11 mouse cellular contexts compared by ENCODE assay signal in genomic region chr5:31053728-31054127, GRCm38 (mm10). TPM values are rescaled to one million over a fixed set of nuclear protein-coding genes. Genes with fewer than 3 reads are reported as not detected.
DNase-seq lines count a peak whose midpoint lies in the region; ATAC-seq and TF ChIP-seq lines count a peak whose summit lies in the region.
"Not testable (repeated sequence)": the region's sequence is repeated elsewhere in the genome, so short reads cannot be mapped to it uniquely, and the experiment has no call there.
"Had no signal": no experiment of that assay in that cellular context is flagged by ENCODE, and none has a peak within 500 bp of the region (broad histone marks: within the 10 kb centered on the region; RNA-seq: fewer than 3 reads in every experiment).

No protein-coding gene starts in this region.

- peak overlapping the region; percentile 57; the same call in 1 of the 2 replicates for H3K4me2 ChIP-seq in CH12.LX (ENCODE audit: insufficient read depth, low read depth, poor library complexity, severe bottlenecking)
- peak overlapping the region; percentile 93 for H3K4me2 ChIP-seq in forebrain, embryonic 15.5 days (replicated peaks)
- peak overlapping the region; percentile 98 for H3K4me2 ChIP-seq in intestine, postnatal 0 days (replicated peaks; ENCODE audit: low read depth)
- peak overlapping the region; percentile 82 for H3K4me2 ChIP-seq in limb, embryonic 15.5 days
- peak overlapping the region; percentile 94 for H3K4me2 ChIP-seq in neural tube, embryonic 12.5 days (replicated peaks)

- WGBS in embryonic facial prominence, embryonic 10.5 days = 57% methylated on average over 4 of the region's 4 CpGs
- 50% methylated on average over 4 of the region's 4 CpGs for WGBS in forebrain, embryonic 15.5 days
- 64% methylated on average over 4 of the region's 4 CpGs for WGBS in hindbrain, embryonic 10.5 days
- 68% methylated on average over 4 of the region's 4 CpGs for WGBS in intestine, postnatal 0 days
- WGBS in limb, embryonic 15.5 days = 61% methylated on average over 4 of the region's 4 CpGs
- WGBS in macrophage (ENCODE audit: missing documents) = 87% methylated on average over 3 of the region's 4 CpGs
- 60% methylated on average over 4 of the region's 4 CpGs for WGBS in neural tube, embryonic 12.5 days

- DNase-seq in CH12.LX (ENCODE audit: extremely low read depth); embryonic facial prominence, embryonic 10.5 days (ENCODE audit: low spot score); hindbrain, embryonic 10.5 days (ENCODE audit: low spot score): not testable (repeated sequence)

- H3K4me3 ChIP-seq in CH12.LX (replicated peaks in 1 of 3; ENCODE audit: low read depth in 2 of 3, low read length in 2 of 3, poor library complexity in 1 of 3) (peak overlapping the region in 2 of 3 experiments; percentile 82 to 86), macrophage (ENCODE audit: inconsistent target) (peak overlapping the region; percentile 39; the same call in 1 of the 2 replicates)
- H3K4me3 ChIP-seq in embryonic facial prominence, embryonic 10.5 days = peak overlapping the region; percentile 76
- peak overlapping the region; percentile 77 for H3K4me3 ChIP-seq in forebrain, embryonic 15.5 days
- peak overlapping the region; percentile 66 for H3K4me3 ChIP-seq in hindbrain, embryonic 10.5 days
- not testable (repeated sequence) for H3K4me3 ChIP-seq in intestine, postnatal 0 days (ENCODE audit: low read depth, low read length)
- peak overlapping the region; percentile 70 for H3K4me3 ChIP-seq in limb, embryonic 15.5 days
- peak overlapping the region; percentile 61 for H3K4me3 ChIP-seq in neural tube, embryonic 12.5 days

- not testable (repeated sequence) for H3K27ac ChIP-seq in CH12.LX (ENCODE audit: insufficient read depth, low read depth); intestine, postnatal 0 days (ENCODE audit: low read depth, low read length); macrophage; neural tube, embryonic 12.5 days
- H3K27ac ChIP-seq in embryonic facial prominence, embryonic 10.5 days (replicated peaks) = peak overlapping the region; percentile 94
- peak overlapping the region; percentile 52 for H3K27ac ChIP-seq in forebrain, embryonic 15.5 days (replicated peaks)
- peak overlapping the region; percentile 94 for H3K27ac ChIP-seq in hindbrain, embryonic 10.5 days
- peak overlapping the region; percentile 88 for H3K27ac ChIP-seq in limb, embryonic 15.5 days

- H3K79me2 ChIP-seq in CH12.LX (replicated peaks; ENCODE audit: control insufficient read depth, extremely low read depth, insufficient read depth, poor library complexity, severe bottlenecking) = peaks cover 24% of the 10 kb centered on the region
- H3K79me2 ChIP-seq in macrophage (ENCODE audit: inconsistent target) = not testable (repeated sequence)

- H3K9me3 ChIP-seq in CH12.LX (replicated peaks; ENCODE audit: low read length); embryonic facial prominence, embryonic 10.5 days; forebrain, embryonic 15.5 days; hindbrain, embryonic 10.5 days; intestine, postnatal 0 days (ENCODE audit: control insufficient read depth); limb, embryonic 15.5 days; neural tube, embryonic 12.5 days: not testable (repeated sequence)

- peaks cover 17 to 37% of the 10 kb centered on the region in 2 experiments for H3K36me3 ChIP-seq in CH12.LX (replicated peaks in 1 of 2; ENCODE audit: control insufficient read depth in 1 of 2, insufficient read depth in 1 of 2, low read length in 1 of 2)
- H3K36me3 ChIP-seq in embryonic facial prominence, embryonic 10.5 days (replicated peaks) = peaks cover 23% of the 10 kb centered on the region
- H3K36me3 ChIP-seq in forebrain, embryonic 15.5 days; intestine, postnatal 0 days (ENCODE audit: control insufficient read depth, insufficient read depth); macrophage (ENCODE audit: inconsistent target): not testable (repeated sequence)
- H3K36me3 ChIP-seq in hindbrain, embryonic 10.5 days = peaks cover 29% of the 10 kb centered on the region
- peaks cover 23% of the 10 kb centered on the region for H3K36me3 ChIP-seq in limb, embryonic 15.5 days
- peaks cover 10% of the 10 kb centered on the region for H3K36me3 ChIP-seq in neural tube, embryonic 12.5 days

- in situ Hi-C loops in CH12.LX (cut with MboI; ENCODE audit: low pct_ligation_motif_present, low pct_unique_long_range_greater_than_20kb, low sequenced_read_pairs) = not testable (repeated sequence)

- not testable (repeated sequence) for TF ChIP-seq POLR2A in CH12.LX (IDR thresholded peaks at IDR 0.05; ENCODE audit: low read depth, low read length)

- dilution Hi-C loops in CH12.LX (cut with MboI; ENCODE audit: extremely low pct_ligation_motif_present, extremely low pct_unique_long_range_greater_than_20kb, low sequenced_read_pairs) = not testable (repeated sequence)

- H3K4me1 ChIP-seq in CH12.LX (ENCODE audit: control insufficient read depth in 1 of 2, insufficient read depth in 2 of 2) = peaks cover 3 to 35% of the 10 kb centered on the region in 2 experiments; a peak in 2 of 4 replicates
- peaks cover 29% of the 10 kb centered on the region for H3K4me1 ChIP-seq in embryonic facial prominence, embryonic 10.5 days
- peaks cover 22% of the 10 kb centered on the region for H3K4me1 ChIP-seq in forebrain, embryonic 15.5 days
- peaks cover 24% of the 10 kb centered on the region for H3K4me1 ChIP-seq in hindbrain, embryonic 10.5 days (replicated peaks)
- H3K4me1 ChIP-seq in intestine, postnatal 0 days (replicated peaks; ENCODE audit: control insufficient read depth, insufficient read depth, low read length) = not testable (repeated sequence)
- peaks cover 19% of the 10 kb centered on the region for H3K4me1 ChIP-seq in limb, embryonic 15.5 days
- peaks cover 15% of the 10 kb centered on the region for H3K4me1 ChIP-seq in neural tube, embryonic 12.5 days

- H3K9ac ChIP-seq in CH12.LX (ENCODE audit: insufficient read depth, low read depth) = peak overlapping the region; percentile 52; the same call in 1 of the 2 replicates
- peak overlapping the region; percentile 69 for H3K9ac ChIP-seq in forebrain, embryonic 15.5 days (replicated peaks)
- not testable (repeated sequence) for H3K9ac ChIP-seq in intestine, postnatal 0 days (ENCODE audit: low read depth, low read length)
- H3K9ac ChIP-seq in limb, embryonic 15.5 days = 0 out of 2 replicates have a peak overlapping the region, but pooled peaks have one; percentile 31
- 0 out of 2 replicates have a peak overlapping the region, but pooled peaks have one; percentile 73 for H3K9ac ChIP-seq in neural tube, embryonic 12.5 days

- not testable (repeated sequence) for TF ChIP-seq RAD21 in CH12.LX (IDR thresholded peaks at IDR 0.05; ENCODE audit: low read depth, low read length)

- not testable (repeated sequence) for TF ChIP-seq CTCF in CH12.LX (conservative IDR thresholded peaks at IDR 0.05 in 1 of 2, IDR thresholded peaks at IDR 0.05 in 1 of 2; ENCODE audit: low read depth in 2 of 2, low read length in 2 of 2); intestine, postnatal 0 days (IDR thresholded peaks at IDR 0.05; ENCODE audit: low read depth)

- not testable (repeated sequence) for H3K27me3 ChIP-seq in CH12.LX (replicated peaks); embryonic facial prominence, embryonic 10.5 days (replicated peaks; ENCODE audit: low read depth, poor library complexity, severe bottlenecking); forebrain, embryonic 15.5 days; hindbrain, embryonic 10.5 days (ENCODE audit: insufficient read depth, poor library complexity, severe bottlenecking); intestine, postnatal 0 days (replicated peaks; ENCODE audit: control insufficient read depth, insufficient read depth, low read length); limb, embryonic 15.5 days; neural tube, embryonic 12.5 days (replicated peaks)

- not testable (repeated sequence) for ATAC-seq in forebrain, embryonic 15.5 days (replicated peaks); intestine, postnatal 0 days; limb, embryonic 15.5 days (ENCODE audit: insufficient number of reproducible peaks, low FRiP score, low TSS enrichment, low read depth); neural tube, embryonic 12.5 days (ENCODE audit: low FRiP score, low read depth)

- not testable (repeated sequence) for TF ChIP-seq EP300 in CH12.LX (IDR thresholded peaks at IDR 0.05; ENCODE audit: low read length)

RNA-seq across cellular contexts. Expression of gene Cad, which starts 0.9 kb away (rescaled TPM):
- total RNA-seq in CH12.LX (2012; rRNA removed) (106 and 135 TPM in 2 replicates), CH12.LX (2014; rRNA removed) (43.1 and 44.3 TPM in 2 replicates)
- polyA plus RNA-seq in CH12.LX (2012; ENCODE audit: insufficient read length, low read depth) (108 and 123 TPM in 2 replicates), macrophage (2018) (5.8 to 16.7 TPM (median 7.3 TPM) in 3 replicates)
- 64.6 and 71.3 TPM in 2 replicates for polyA plus RNA-seq in embryonic facial prominence, embryonic 10.5 days (2016; fragmentation: Nextera tagmentation; extraction: Ambion mirVana)
- polyA plus RNA-seq in forebrain, embryonic 15.5 days (2015; fragmentation: Nextera tagmentation; extraction: Ambion mirVana) = 17.6 and 19.8 TPM in 2 replicates
- polyA plus RNA-seq in hindbrain, embryonic 10.5 days (2016; fragmentation: Nextera tagmentation; extraction: Ambion mirVana) = 43.5 and 55.9 TPM in 2 replicates
- polyA plus RNA-seq in intestine, postnatal 0 days (2015; fragmentation: Nextera tagmentation; extraction: Ambion mirVana) = 3.2 and 3.7 TPM in 2 replicates
- 25.1 and 26.3 TPM in 2 replicates for polyA plus RNA-seq in limb, embryonic 15.5 days (2015; fragmentation: Nextera tagmentation; extraction: Ambion mirVana)
- 10 to 100 TPM in 13 of 26 experiments, 1 to 10 TPM in 13; 1.9 to 31.6 (median 10.1) TPM for total RNA-seq in macrophage (2018; cell fraction: chromatin; rRNA removed)
- 10 to 100 TPM in 2 of 26 experiments, 1 to 10 TPM in 24; 1.6 to 11.9 (median 5.2) TPM for total RNA-seq in macrophage (2018; cell fraction: cytosol; rRNA removed)
- total RNA-seq in macrophage (2018; cell fraction: nucleus; rRNA removed) = 10 to 100 TPM in 12 of 26 experiments, 1 to 10 TPM in 14; 3.6 to 27.7 (median 9.4) TPM
- polyA plus RNA-seq in neural tube, embryonic 12.5 days (2016; fragmentation: Nextera tagmentation; extraction: Ambion mirVana) = 24.2 and 30.1 TPM in 2 replicates

RNA-seq across cellular contexts. Expression of gene Slc5a6, which starts 5.0 kb away (rescaled TPM):
- 10.9 and 15.4 TPM in 2 replicates for total RNA-seq in CH12.LX (2012; rRNA removed)
- 8.9 and 9.0 TPM in 2 replicates for total RNA-seq in CH12.LX (2014; rRNA removed)
- 17.1 and 18.6 TPM in 2 replicates for polyA plus RNA-seq in CH12.LX (2012; ENCODE audit: insufficient read length, low read depth)
- 9.9 and 12.2 TPM in 2 replicates for polyA plus RNA-seq in embryonic facial prominence, embryonic 10.5 days (2016; fragmentation: Nextera tagmentation; extraction: Ambion mirVana)
- 13.6 and 16.0 TPM in 2 replicates for polyA plus RNA-seq in forebrain, embryonic 15.5 days (2015; fragmentation: Nextera tagmentation; extraction: Ambion mirVana)
- polyA plus RNA-seq in hindbrain, embryonic 10.5 days (2016; fragmentation: Nextera tagmentation; extraction: Ambion mirVana) = 8.1 and 10.1 TPM in 2 replicates
- 18.0 and 20.0 TPM in 2 replicates for polyA plus RNA-seq in intestine, postnatal 0 days (2015; fragmentation: Nextera tagmentation; extraction: Ambion mirVana)
- 10.9 and 14.6 TPM in 2 replicates for polyA plus RNA-seq in limb, embryonic 15.5 days (2015; fragmentation: Nextera tagmentation; extraction: Ambion mirVana)
- total RNA-seq in macrophage (2018; cell fraction: chromatin; rRNA removed) = 1 to 10 TPM in 21 of 26 experiments, under 1 TPM in 5; 0.45 to 7.2 (median 2.7) TPM
- 1 to 10 TPM; 2.3 to 6.5 (median 3.8) TPM for total RNA-seq in macrophage (2018; cell fraction: cytosol; rRNA removed)
- total RNA-seq in macrophage (2018; cell fraction: nucleus; rRNA removed) = 10 to 100 TPM in 2 of 26 experiments, 1 to 10 TPM in 24; 1.0 to 11.3 (median 4.0) TPM
- 3.3 to 6.2 TPM (median 5.1 TPM) in 3 replicates for polyA plus RNA-seq in macrophage (2018)
- polyA plus RNA-seq in neural tube, embryonic 12.5 days (2016; fragmentation: Nextera tagmentation; extraction: Ambion mirVana) = 11.0 and 12.2 TPM in 2 replicates

RNA-seq across cellular contexts. Expression of gene Atraid, which starts 5.6 kb away (rescaled TPM):
- total RNA-seq in CH12.LX (2012; rRNA removed) (48.8 and 58.0 TPM in 2 replicates), CH12.LX (2014; rRNA removed) (88.7 TPM in 2 replicates)
- polyA plus RNA-seq in CH12.LX (2012; ENCODE audit: insufficient read length, low read depth) (52.7 and 60.1 TPM in 2 replicates), macrophage (2018) (73.4 to 150 TPM (median 103 TPM) in 3 replicates)
- 60.2 and 64.8 TPM in 2 replicates for polyA plus RNA-seq in embryonic facial prominence, embryonic 10.5 days (2016; fragmentation: Nextera tagmentation; extraction: Ambion mirVana)
- 144 and 153 TPM in 2 replicates for polyA plus RNA-seq in forebrain, embryonic 15.5 days (2015; fragmentation: Nextera tagmentation; extraction: Ambion mirVana)
- polyA plus RNA-seq in hindbrain, embryonic 10.5 days (2016; fragmentation: Nextera tagmentation; extraction: Ambion mirVana) = 86.2 and 110 TPM in 2 replicates
- polyA plus RNA-seq in intestine, postnatal 0 days (2015; fragmentation: Nextera tagmentation; extraction: Ambion mirVana) = 227 and 250 TPM in 2 replicates
- 179 and 184 TPM in 2 replicates for polyA plus RNA-seq in limb, embryonic 15.5 days (2015; fragmentation: Nextera tagmentation; extraction: Ambion mirVana)
- total RNA-seq in macrophage (2018; cell fraction: chromatin; rRNA removed) = 10 to 100 TPM in 25 of 26 experiments, 1 to 10 TPM in 1; 9.3 to 62.2 (median 25.8) TPM
- total RNA-seq in macrophage (2018; cell fraction: cytosol; rRNA removed) = 100 to 1,000 TPM in 9 of 26 experiments, 10 to 100 TPM in 17; 64.4 to 150 (median 82.1) TPM
- 100 to 1,000 TPM in 1 of 26 experiments, 10 to 100 TPM in 25; 23.1 to 106 (median 43.3) TPM for total RNA-seq in macrophage (2018; cell fraction: nucleus; rRNA removed)
- 119 and 125 TPM in 2 replicates for polyA plus RNA-seq in neural tube, embryonic 12.5 days (2016; fragmentation: Nextera tagmentation; extraction: Ambion mirVana)

RNA-seq across cellular contexts. Expression of gene Dnajc5g, which starts 52.4 kb away (rescaled TPM):
- not detected in 2 replicates for total RNA-seq in CH12.LX (2012; rRNA removed)
- not detected in 2 replicates for total RNA-seq in CH12.LX (2014; rRNA removed)
- polyA plus RNA-seq in CH12.LX (2012; ENCODE audit: insufficient read length, low read depth) = not detected in 2 replicates
- polyA plus RNA-seq in embryonic facial prominence, embryonic 10.5 days (2016; fragmentation: Nextera tagmentation; extraction: Ambion mirVana) = not detected in 2 replicates
- not detected in 2 replicates for polyA plus RNA-seq in forebrain, embryonic 15.5 days (2015; fragmentation: Nextera tagmentation; extraction: Ambion mirVana)
- not detected in 2 replicates for polyA plus RNA-seq in hindbrain, embryonic 10.5 days (2016; fragmentation: Nextera tagmentation; extraction: Ambion mirVana)
- polyA plus RNA-seq in intestine, postnatal 0 days (2015; fragmentation: Nextera tagmentation; extraction: Ambion mirVana) = not detected in 2 replicates
- polyA plus RNA-seq in limb, embryonic 15.5 days (2015; fragmentation: Nextera tagmentation; extraction: Ambion mirVana) = not detected in 2 replicates
- total RNA-seq in macrophage (2018; cell fraction: chromatin; rRNA removed) = not detected
- total RNA-seq in macrophage (2018; cell fraction: cytosol; rRNA removed) = not detected
- total RNA-seq in macrophage (2018; cell fraction: nucleus; rRNA removed) = not detected
- not detected in 3 replicates for polyA plus RNA-seq in macrophage (2018)
- not detected in 2 replicates for polyA plus RNA-seq in neural tube, embryonic 12.5 days (2016; fragmentation: Nextera tagmentation; extraction: Ambion mirVana)
- total RNA-seq: heart, adult 2 months; layer of hippocampus, adult 8-10 months; left cerebral cortex, postnatal 14 days had no signal
- polyA plus RNA-seq: heart, adult 2 months had no signal

RNA-seq across cellular contexts. Expression of gene Slc30a3, which starts 54.3 kb away (rescaled TPM):
- total RNA-seq in CH12.LX (2012; rRNA removed) = not detected in 2 replicates
- not detected in 2 replicates for total RNA-seq in CH12.LX (2014; rRNA removed)
- polyA plus RNA-seq in CH12.LX (2012; ENCODE audit: insufficient read length, low read depth) = not detected in 2 replicates
- polyA plus RNA-seq in embryonic facial prominence, embryonic 10.5 days (2016; fragmentation: Nextera tagmentation; extraction: Ambion mirVana) = 0.59 and 0.85 TPM in 2 replicates
- 1.5 and 2.2 TPM in 2 replicates for polyA plus RNA-seq in forebrain, embryonic 15.5 days (2015; fragmentation: Nextera tagmentation; extraction: Ambion mirVana)
- polyA plus RNA-seq in hindbrain, embryonic 10.5 days (2016; fragmentation: Nextera tagmentation; extraction: Ambion mirVana) = 2.1 and 9.3 TPM in 2 replicates
- polyA plus RNA-seq in intestine, postnatal 0 days (2015; fragmentation: Nextera tagmentation; extraction: Ambion mirVana) = 0.10 TPM in 1 of 2 replicates, not detected in the other
- polyA plus RNA-seq in limb, embryonic 15.5 days (2015; fragmentation: Nextera tagmentation; extraction: Ambion mirVana) = 0.50 and 0.66 TPM in 2 replicates
- not detected for total RNA-seq in macrophage (2018; cell fraction: chromatin; rRNA removed)
- under 1 TPM in 1 of 26 experiments, not detected in 25; 0.05 TPM for total RNA-seq in macrophage (2018; cell fraction: cytosol; rRNA removed)
- total RNA-seq in macrophage (2018; cell fraction: nucleus; rRNA removed) = under 1 TPM in 1 of 26 experiments, not detected in 25; 0.37 TPM
- polyA plus RNA-seq in macrophage (2018) = not detected in 3 replicates
- 16.2 and 18.8 TPM in 2 replicates for polyA plus RNA-seq in neural tube, embryonic 12.5 days (2016; fragmentation: Nextera tagmentation; extraction: Ambion mirVana)
